Mouse (Mus musculus): ENCODE measurements around the gene Setd1b.
"Not testable (repeated sequence)": the region's sequence is repeated elsewhere in the genome, so short reads cannot be mapped to it uniquely, and the experiment has no call there.

Setd1b gene

DNA sequence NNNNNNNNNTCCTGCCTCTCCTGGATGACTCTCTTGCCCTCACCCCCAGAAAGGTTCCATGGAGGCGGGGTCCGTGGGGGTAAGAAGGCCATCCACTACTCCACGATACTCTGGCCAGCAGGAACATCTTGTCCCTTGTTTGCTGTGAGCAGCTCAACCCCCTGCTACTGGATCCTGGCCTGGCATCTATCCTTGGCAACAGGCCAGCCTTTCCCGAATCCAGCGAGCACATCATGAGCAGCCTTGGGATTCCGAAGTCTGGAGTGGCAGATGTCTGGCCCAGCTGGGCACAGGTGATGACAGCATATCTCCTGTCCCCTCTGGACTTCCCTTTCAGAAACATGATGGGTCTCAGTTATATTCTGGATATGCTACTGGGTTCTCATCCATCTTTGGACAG lies 44.0 kb downstream of the Setd1b start:
- Histone ChIP-seq H3K27me3 (ENCODE audit: control insufficient read depth, insufficient read depth, low read length, poor library complexity, severe bottlenecking) (no peaks in the 10 kb centered on the region), H3K36me3 (ENCODE audit: control insufficient read depth, insufficient read depth, low read length, poor library complexity, severe bottlenecking) (no peaks in the 10 kb centered on the region)
- no peak for DNase-seq (ENCODE audit: low read depth, low spot score)

- no peak for DNase-seq (ENCODE audit: low read depth, low spot score)
- Histone ChIP-seq H3K27me3 (ENCODE audit: control insufficient read depth, insufficient read depth, low read length, poor library complexity, severe bottlenecking) (no peaks in the 10 kb centered on the region), H3K36me3 (ENCODE audit: control insufficient read depth, insufficient read depth, low read length, poor library complexity, severe bottlenecking) (no peaks in the 10 kb centered on the region)
Measured at GRCm38 (mm10) chr5:123187306-123187705, 45.3 kb downstream of the Setd1b start.

DNA sequence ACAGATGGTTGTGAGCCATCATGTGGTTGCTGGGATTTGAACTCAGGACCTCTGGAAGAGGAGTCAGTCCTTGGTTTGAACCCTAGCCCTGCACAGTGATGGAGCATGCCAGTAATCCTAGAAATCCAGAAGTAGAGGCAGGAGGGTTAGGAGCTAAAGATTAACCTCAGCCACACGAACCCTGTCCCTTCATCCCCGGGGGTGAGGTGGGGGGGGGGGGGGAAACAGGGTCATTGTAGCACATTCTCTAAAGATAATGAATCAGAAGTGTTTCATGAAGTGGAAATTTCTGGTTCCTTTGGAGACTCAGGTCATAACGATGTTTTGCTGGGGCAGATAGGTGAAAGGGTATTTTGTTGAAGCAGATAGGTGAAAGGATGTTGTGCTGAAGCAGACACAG lies 48.9 kb downstream of the Setd1b start:
- DNase-seq (ENCODE audit: low read depth, low spot score) = no peak

DNA sequence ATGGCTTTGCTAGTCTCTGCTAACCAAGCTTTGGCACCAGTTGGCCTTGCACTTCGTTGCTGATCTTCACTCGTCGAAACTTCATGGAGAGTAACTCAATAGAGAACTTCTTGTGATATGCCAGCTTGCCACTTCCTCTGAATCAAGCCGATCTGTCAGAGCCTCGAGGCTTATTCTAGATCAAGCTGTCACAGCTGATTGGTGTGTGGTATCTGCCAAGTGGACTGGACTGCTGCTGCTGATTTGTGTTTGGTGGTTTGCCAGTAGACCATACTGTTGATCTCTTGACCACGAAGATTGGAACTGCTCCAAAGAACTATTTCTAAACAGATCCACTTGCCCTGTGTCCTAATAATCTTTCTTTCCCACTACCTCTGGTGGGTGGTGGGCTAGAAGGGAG lies 49.4 kb downstream of the Setd1b start:
- Histone ChIP-seq H3K36me3 (ENCODE audit: control insufficient read depth, insufficient read depth, low read length, poor library complexity, severe bottlenecking) (no peaks in the 10 kb centered on the region), H3K27me3 (ENCODE audit: control insufficient read depth, insufficient read depth, low read length, poor library complexity, severe bottlenecking) (no peaks in the 10 kb centered on the region; the same call in 1 of the 2 replicates)
- DNase-seq (ENCODE audit: low read depth, low spot score) = no peak

More for the DNA sequence above, 48.9 kb downstream of the Setd1b start:
- Histone ChIP-seq H3K27me3 (ENCODE audit: control insufficient read depth, insufficient read depth, low read length, poor library complexity, severe bottlenecking) (no peaks in the 10 kb centered on the region; the same call in 1 of the 2 replicates), H3K36me3 (ENCODE audit: control insufficient read depth, insufficient read depth, low read length, poor library complexity, severe bottlenecking) (no peaks in the 10 kb centered on the region)

DNA sequence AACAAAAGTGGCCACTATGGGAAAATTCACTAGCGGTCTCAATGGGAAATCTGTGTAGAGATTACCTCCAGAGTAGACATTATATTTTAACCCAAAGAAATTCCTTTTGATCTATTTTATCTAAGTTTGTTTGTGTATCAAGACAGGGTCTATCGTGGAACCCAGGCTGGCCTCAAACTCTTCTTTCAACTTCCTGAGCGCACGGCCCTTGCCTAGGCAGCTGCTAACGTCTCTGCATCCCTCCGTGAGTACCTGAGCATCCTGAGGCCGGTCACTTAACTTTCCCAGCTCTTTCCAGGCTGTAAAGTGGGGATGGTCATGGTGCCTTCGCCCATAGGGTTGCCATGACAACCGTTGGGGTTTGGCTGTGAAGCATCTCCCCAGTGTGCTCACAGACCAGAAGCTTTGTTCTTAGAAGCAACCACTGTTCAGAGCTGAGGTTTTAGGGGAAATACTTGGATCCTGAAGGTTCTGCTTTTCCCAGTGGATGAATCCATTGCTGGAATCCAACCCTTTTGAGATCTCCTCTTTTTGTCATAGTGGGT lies 50.7 kb downstream of the Setd1b start:
- no peak for DNase-seq (ENCODE audit: low read depth, low spot score)
- Histone ChIP-seq H3K36me3 (ENCODE audit: control insufficient read depth, insufficient read depth, low read length, poor library complexity, severe bottlenecking) (no peaks in the 10 kb centered on the region), H3K27me3 (ENCODE audit: control insufficient read depth, insufficient read depth, low read length, poor library complexity, severe bottlenecking) (no peaks in the 10 kb centered on the region; the same call in 1 of the 2 replicates)

- Histone ChIP-seq H3K36me3 (ENCODE audit: control insufficient read depth, insufficient read depth, low read length, poor library complexity, severe bottlenecking) (no peaks in the 10 kb centered on the region), H3K27me3 (ENCODE audit: control insufficient read depth, insufficient read depth, low read length, poor library complexity, severe bottlenecking) (no peaks in the 10 kb centered on the region; the same call in 1 of the 2 replicates)
- no peak for DNase-seq (ENCODE audit: low read depth, low spot score)
Measured at GRCm38 (mm10) chr5:123193436-123193835, 51.4 kb downstream of the Setd1b start.

GRCm38 (mm10) chr5:123194856-123195255 lies 52.9 kb downstream of the Setd1b start:
- Histone ChIP-seq H3K27me3 (ENCODE audit: control insufficient read depth, insufficient read depth, low read length, poor library complexity, severe bottlenecking) (no peaks in the 10 kb centered on the region; the same call in 1 of the 2 replicates), H3K36me3 (ENCODE audit: control insufficient read depth, insufficient read depth, low read length, poor library complexity, severe bottlenecking) (no peaks in the 10 kb centered on the region)
- no peak for DNase-seq (ENCODE audit: low read depth, low spot score)

DNA sequence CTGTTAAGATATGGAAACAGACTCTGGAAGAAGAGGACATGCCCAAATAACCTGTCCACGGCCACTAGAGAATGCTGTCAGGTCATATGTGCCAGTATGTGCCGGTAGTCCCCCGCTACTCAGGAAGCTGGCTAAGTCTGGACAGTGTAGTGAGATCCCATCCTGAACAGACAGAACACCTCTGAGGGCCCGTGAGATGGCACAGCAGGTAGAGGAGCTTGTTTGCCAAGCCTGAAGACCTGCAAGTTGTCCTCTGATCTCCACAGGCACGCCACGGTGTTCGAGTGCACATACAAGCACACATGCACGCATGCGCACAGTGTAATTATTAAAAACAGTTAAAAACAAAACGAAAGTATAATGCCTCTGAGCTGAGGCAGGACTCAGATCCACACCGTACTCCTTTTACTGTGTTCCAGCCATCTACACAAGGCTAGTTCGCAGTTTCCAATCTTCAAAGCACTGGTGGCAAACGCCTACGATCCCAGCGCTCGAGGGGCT lies 53.6 kb downstream of the Setd1b start:
- DNase-seq (ENCODE audit: low read depth, low spot score) = no peak
- no peaks in the 10 kb centered on the region for H3K36me3 ChIP-seq (ENCODE audit: control insufficient read depth, insufficient read depth, low read length, poor library complexity, severe bottlenecking)
- no peaks in the 10 kb centered on the region; the same call in 1 of the 2 replicates for H3K27me3 ChIP-seq (ENCODE audit: control insufficient read depth, insufficient read depth, low read length, poor library complexity, severe bottlenecking)

DNA sequence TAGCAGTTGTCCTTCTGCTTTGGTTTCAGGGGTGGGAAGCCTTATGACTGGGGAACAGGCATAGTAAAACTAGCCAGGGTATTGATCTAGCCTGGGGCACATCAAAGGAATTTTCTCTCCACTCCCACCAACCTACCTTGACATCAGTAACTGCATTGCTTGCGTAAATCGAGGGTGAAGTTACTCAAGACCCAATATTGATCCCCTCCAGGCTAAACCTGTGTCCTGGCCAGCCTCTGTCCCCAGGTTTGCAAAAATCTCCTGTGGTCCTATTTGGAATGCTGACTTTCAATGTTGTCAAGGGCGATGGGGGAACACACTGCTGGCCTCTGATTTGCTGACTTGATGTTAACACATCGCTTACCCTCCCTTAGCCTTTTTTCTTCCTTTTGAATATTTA lies 54.8 kb downstream of the Setd1b start:
- no peak for DNase-seq (ENCODE audit: low read depth, low spot score)
- no peaks in the 10 kb centered on the region for H3K36me3 ChIP-seq (ENCODE audit: control insufficient read depth, insufficient read depth, low read length, poor library complexity, severe bottlenecking)

DNA sequence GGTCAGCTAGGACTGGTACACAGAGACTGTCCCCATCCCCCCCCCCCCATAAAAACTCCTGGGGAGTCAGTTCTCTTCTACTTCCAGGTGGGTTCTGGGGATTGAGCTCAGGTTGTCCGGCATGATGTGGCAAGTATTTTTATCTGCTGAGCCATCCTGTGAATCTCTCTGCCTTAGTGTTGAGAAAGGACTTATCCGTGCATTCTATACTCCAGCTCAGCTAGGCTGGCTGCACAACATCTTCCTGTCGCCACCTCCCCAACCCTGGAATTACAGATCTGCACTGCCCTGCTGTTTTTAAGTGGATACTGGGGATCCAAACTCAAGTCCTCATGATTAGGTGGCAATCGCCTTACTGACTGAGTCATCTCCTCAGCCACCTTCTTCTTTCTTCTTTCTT lies 56.5 kb downstream of the Setd1b start:
- Histone ChIP-seq H3K36me3 (ENCODE audit: control insufficient read depth, insufficient read depth, low read length, poor library complexity, severe bottlenecking) (no peaks in the 10 kb centered on the region), H3K27me3 (ENCODE audit: control insufficient read depth, insufficient read depth, low read length, poor library complexity, severe bottlenecking) (no peaks in the 10 kb centered on the region; the same call in 1 of the 2 replicates)
- DNase-seq (ENCODE audit: low read depth, low spot score) = no peak

More for the DNA sequence above, 54.8 kb downstream of the Setd1b start:
- no peaks in the 10 kb centered on the region; the same call in 1 of the 2 replicates for H3K27me3 ChIP-seq (ENCODE audit: control insufficient read depth, insufficient read depth, low read length, poor library complexity, severe bottlenecking)

GRCm38 (mm10) chr5:123200816-123201522 lies 59.0 kb downstream of the Setd1b start:
- not testable (repeated sequence) for DNase-seq (ENCODE audit: low read depth, low spot score); H3K27me3 ChIP-seq (ENCODE audit: control insufficient read depth, insufficient read depth, low read length, poor library complexity, severe bottlenecking); H3K36me3 ChIP-seq (ENCODE audit: control insufficient read depth, insufficient read depth, low read length, poor library complexity, severe bottlenecking)

GRCm38 (mm10) chr5:123201523-123201892 lies 59.5 kb downstream of the Setd1b start:
- no peaks in the 10 kb centered on the region for H3K27me3 ChIP-seq (ENCODE audit: control insufficient read depth, insufficient read depth, low read length, poor library complexity, severe bottlenecking)
- no peak for DNase-seq (ENCODE audit: low read depth, low spot score)
- H3K36me3 ChIP-seq (ENCODE audit: control insufficient read depth, insufficient read depth, low read length, poor library complexity, severe bottlenecking) = no peaks in the 10 kb centered on the region

DNA sequence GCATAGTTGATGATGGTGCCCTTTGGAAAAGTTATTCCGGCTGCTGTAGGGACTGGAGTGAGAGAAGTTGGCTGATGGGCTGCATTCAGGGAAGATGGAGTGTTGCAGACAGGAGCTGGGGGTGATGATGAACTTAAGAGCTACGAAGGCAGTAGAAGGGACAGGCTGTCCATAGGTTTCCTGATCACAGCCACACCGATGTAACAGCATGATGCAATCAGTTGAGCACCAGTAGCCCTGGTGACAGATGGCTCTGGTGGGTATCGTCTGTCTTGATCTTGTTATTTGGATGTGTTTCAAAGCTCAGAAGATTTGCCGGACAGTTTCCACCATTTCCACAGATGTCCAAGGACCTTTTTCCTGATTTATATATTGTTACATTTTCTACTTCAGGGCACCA lies 60.0 kb downstream of the Setd1b start:
- H3K36me3 ChIP-seq (ENCODE audit: control insufficient read depth, insufficient read depth, low read length, poor library complexity, severe bottlenecking) = no peaks in the 10 kb centered on the region
- H3K27me3 ChIP-seq (ENCODE audit: control insufficient read depth, insufficient read depth, low read length, poor library complexity, severe bottlenecking) = no peaks in the 10 kb centered on the region

DNA sequence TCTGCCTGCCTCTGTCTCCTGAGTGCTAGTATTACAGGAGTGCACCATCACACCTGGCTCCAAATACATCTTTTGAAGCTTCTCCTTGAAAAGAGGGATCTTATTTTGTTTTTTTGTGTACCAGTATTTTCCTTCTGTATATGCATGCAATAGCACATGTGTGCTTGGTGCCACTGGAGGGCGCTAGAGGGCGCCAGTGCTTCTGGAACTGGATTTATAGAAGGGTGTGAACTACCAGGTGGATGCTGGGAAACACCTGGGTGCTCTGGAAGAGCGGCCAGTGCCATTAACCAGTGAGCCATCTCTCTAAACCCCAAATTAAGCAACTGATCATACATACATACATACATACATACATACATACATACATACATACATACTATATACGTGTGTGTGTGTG lies 60.8 kb downstream of the Setd1b start:
- DNase-seq (ENCODE audit: low read depth, low spot score); H3K36me3 ChIP-seq (ENCODE audit: control insufficient read depth, insufficient read depth, low read length, poor library complexity, severe bottlenecking); H3K27me3 ChIP-seq (ENCODE audit: control insufficient read depth, insufficient read depth, low read length, poor library complexity, severe bottlenecking): not testable (repeated sequence)

More for the DNA sequence above, 60.0 kb downstream of the Setd1b start:
- no peak for DNase-seq (ENCODE audit: low read depth, low spot score)

DNA sequence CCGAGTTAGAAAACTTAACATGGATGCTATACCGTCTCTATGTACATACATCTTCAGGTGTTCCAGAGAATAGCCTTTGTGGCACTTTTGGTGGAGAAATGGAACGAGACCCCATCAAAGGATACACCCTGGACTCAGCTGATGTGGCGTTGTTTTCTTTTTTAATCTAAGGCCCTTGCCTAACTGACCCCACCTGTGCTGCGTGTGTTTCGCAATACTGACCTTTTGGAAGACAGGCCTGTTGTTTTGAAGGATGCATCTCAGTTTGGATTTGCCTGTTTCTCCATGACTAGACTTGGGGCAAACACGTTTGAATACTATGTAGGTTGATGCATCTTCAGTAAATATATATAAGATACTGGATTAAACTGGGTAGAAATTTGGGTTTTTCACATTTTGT lies 61.6 kb downstream of the Setd1b start:
- DNase-seq (ENCODE audit: low read depth, low spot score); H3K36me3 ChIP-seq (ENCODE audit: control insufficient read depth, insufficient read depth, low read length, poor library complexity, severe bottlenecking); H3K27me3 ChIP-seq (ENCODE audit: control insufficient read depth, insufficient read depth, low read length, poor library complexity, severe bottlenecking): not testable (repeated sequence)

Data from splenic B cell, adult 2 months (primary cell).